Mouse (Mus musculus): ENCODE measurements around the gene Sbno1. TPM values are rescaled to one million over a fixed set of nuclear protein-coding genes. Genes with fewer than 3 reads are reported as not detected.

The Sbno1 gene
- total RNA-seq, 1 experiment from 2014 or later, result 219 TPM

DNA sequence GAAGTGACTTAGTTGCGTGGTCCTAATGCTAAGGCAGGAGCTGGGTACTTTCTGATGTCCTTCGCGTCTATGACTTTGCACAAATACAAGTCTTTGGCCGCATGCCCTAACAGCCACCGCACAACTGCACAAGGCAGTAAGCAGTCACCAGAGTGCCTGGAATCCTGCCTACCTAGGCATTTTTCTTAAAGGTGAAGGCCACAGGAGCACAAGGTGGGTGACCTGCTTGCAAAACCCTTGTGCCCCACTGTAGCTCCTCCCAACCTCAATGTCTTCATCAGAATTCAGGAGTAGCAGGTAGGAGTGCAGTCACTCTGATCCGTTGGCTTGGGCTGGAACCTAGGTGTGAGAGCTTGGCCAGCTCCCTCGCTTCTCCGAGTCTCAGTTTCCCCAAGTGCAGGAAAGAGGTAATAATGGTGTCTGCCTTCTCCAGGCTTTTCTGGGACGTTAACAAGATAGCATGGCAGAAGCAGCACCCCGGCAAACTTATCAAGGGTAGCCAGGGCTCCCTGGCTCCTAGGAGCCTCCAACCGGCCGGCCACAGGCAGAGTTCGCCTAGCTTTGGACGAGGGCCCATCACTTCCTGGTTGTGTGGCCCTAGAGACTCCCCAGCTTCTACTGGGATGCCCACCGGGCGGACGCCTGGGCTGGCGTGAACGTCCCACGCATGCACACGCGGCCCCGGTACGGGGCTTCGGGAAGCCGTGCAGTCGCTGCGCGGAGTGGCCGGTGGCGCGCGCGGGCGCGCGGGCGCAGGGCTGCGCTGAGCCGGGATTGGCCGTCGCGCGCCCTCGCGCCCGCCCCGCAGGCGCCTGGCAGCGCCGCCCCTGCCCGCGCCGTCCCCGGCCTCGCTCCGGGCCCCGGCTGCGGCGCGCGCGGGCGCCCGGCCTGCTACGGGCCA is 19.1 kb upstream of the Sbno1 start:
- ATAC-seq (replicated peaks; ENCODE audit: low read depth, poor library complexity, severe bottlenecking), result peak; percentile 34

- no peak for ATAC-seq (replicated peaks; ENCODE audit: low read depth, poor library complexity, severe bottlenecking)
Observed at GRCm38 (mm10) chr5:124444208-124444607, 18.4 kb upstream of the Sbno1 start.

GRCm38 (mm10) chr5:124442628-124443027 is 16.8 kb upstream of the Sbno1 start:
- ATAC-seq (replicated peaks; ENCODE audit: low read depth, poor library complexity, severe bottlenecking), result no peak

- peak; percentile 48 for ATAC-seq (replicated peaks; ENCODE audit: low read depth, poor library complexity, severe bottlenecking)
Observed at GRCm38 (mm10) chr5:124440094-124440701, 14.4 kb upstream of the Sbno1 start.

DNA sequence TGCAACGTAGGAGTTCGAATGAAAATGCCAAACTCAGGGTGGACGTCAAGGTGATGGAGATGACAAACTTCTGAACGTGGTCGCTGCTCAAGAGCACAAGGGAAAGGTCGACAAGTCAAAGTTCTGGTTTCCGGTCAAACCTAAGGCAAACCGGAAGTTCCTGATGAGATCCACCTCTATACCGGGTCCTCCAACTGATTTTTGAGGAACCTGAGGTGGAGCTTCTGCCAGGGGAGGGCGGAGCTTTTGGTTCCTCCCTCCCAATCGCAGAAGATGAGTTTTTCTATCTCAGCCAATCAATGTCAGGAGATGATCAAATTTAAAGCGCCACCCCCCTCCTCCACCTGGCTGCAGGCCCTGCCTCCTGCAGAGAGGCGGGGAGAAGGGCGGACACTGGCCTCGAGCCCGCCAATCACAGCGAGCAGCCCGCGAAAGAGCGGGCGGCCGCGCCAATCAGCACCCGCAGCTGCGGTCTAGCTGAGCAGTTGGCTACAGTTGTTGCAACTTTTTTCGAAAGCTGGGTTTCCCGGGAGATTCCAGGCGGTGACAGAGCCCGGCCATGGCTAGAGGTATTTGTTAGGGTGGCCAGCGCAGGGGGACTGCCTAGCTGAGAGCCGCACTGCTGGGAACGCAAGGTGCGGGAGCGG is 13.8 kb upstream of the Sbno1 start, which contains the start of gene Kmt5a:
Gene Kmt5a (plus strand): TSS at position 484 of the 647 bp plus-strand sequence.
- peak; percentile 90 for ATAC-seq (replicated peaks; ENCODE audit: low read depth, poor library complexity, severe bottlenecking)

DNA sequence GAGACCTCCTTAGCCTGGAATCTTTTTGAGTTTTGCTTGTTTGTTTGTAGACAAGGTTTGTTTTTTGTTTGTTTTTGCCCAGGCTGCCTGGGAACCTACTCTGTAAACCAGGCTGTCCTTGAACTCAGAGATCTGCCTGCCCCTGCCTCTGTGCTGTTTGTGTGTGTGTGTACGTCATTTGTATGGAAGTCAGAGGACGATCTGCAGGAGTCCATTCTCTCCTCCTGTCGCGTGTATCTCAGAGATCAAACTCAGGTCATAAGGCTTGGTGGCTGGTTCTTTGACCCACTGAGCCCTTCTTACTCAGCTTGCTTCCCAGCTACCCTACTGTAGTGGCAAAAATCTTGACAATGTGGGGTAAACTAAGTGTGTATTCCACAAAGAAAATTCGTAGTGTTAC is 12.9 kb upstream of the Sbno1 start:
- ATAC-seq (replicated peaks; ENCODE audit: low read depth, poor library complexity, severe bottlenecking), result no peak

DNA sequence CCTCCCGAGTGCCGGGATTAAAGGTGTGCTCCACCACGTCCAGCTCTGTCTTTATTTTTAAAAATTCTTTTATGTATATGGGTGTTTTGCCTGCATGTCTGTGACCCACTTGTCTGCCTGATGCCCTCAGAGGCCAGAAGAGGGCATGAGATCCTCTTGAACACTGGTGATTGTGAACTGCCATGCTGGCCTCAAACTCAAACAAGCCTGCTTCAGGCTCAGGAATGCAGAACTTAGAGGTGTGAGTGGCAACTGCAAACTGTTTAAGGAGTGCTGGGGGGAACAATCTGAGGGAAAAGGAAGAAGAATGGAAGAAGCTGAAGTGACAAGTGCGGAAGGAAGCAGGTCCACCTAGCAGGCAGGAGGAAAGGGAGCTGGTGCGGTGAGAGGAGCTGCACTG is 12.4 kb upstream of the Sbno1 start:
- peak; percentile 54 for ATAC-seq (replicated peaks; ENCODE audit: low read depth, poor library complexity, severe bottlenecking)

DNA sequence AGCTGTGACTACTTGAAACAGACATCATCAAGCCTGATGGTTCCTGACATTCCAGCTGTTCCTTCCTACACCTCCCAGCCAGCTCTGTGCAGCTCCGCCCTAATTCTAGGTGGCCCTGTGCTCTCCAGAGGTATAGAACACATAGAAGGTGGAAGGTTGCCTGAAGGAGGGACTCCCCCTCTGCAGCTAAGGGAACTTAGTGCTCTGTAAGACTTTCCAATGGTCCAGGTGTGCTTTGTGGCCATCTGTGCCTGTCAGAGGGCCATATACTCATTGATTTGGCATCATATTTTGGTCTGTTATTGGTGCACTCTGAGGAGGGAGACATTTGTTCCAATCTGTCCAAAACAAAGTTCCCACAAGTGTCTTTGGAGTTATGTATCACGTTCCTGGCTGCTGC is 7.2 kb upstream of the Sbno1 start:
- ATAC-seq (replicated peaks; ENCODE audit: low read depth, poor library complexity, severe bottlenecking), result no peak

DNA sequence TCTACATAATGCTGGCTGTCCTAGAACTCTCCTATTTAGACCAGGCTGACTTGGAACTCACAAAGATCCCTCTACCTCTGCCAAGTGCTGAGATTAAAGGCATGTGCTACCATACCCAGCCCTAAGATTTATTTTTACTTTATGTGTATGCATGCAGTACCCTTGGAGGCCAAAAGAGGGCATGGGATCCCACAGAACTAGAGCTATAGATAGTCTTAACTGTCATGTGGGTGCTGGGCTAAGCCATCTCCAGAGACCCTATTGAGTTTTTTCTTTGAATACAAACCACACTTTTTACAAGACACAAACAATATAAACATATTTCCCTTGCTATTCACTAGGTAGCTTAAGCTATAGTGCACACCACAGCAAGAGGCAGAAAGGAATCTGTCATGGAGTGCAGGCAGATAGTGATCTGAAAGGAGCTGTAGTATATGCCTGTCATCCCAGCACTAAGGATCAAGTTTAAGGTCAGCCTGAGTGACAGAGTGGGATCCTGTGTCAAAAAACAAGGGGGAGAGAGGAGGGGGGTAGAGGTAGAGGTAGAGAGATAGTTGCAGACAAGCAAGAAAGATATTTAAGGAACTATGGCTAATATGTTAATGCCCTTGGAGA is 6.7 kb upstream of the Sbno1 start:
- ATAC-seq (replicated peaks; ENCODE audit: low read depth, poor library complexity, severe bottlenecking), result peak; percentile 98

- ATAC-seq (replicated peaks; ENCODE audit: low read depth, poor library complexity, severe bottlenecking), result no peak
Observed at GRCm38 (mm10) chr5:124426475-124427071, 772 bp upstream of the Sbno1 start.

- ATAC-seq (replicated peaks; ENCODE audit: low read depth, poor library complexity, severe bottlenecking), result peak; percentile 13; the same call in 1 of the 2 replicates
Observed at GRCm38 (mm10) chr5:124424723-124425411, 934 bp downstream of the Sbno1 start.

- ATAC-seq (replicated peaks; ENCODE audit: low read depth, poor library complexity, severe bottlenecking), result peak; percentile 40
Observed at GRCm38 (mm10) chr5:124424200-124424722, 1.5 kb downstream of the Sbno1 start.

DNA sequence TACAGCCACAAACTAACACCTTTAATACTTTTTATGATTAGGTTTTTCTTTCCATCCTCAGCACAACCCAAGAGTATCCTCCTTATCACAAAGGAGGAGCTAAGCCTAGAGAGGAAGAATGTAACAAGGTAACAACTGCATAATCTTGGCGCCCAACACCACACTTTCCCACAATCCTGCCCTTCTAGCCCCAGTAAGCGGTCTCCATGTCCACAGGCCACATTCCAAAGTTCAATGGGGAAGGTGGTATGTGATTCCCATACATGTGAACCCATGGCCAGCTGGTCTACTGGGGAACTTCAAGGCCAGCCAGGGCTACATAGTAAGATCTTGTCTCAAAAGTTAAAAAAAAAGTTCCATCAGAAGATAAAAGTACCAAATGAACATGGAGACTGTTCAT is 4.0 kb downstream of the Sbno1 start:
- no peak for ATAC-seq (replicated peaks; ENCODE audit: low read depth, poor library complexity, severe bottlenecking)

DNA sequence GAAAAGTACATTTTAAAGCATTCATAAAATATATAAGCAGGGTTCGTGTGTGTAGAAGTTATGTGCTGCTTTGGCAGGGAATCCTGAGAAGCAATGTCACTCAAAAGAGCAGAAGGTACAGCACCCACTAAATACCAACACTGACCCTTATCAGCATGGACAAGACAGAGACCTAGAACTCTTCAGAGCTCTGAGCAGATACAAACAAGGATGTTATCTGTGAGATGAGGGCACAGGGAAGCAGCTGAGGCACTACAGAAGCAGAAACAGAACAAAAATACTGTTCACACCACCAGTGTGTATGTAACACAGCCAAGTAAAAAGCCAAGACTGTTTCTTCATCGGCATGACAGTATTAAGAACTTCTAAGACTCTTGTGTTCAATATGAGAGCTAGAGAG is 6.9 kb downstream of the Sbno1 start:
- no peak for ATAC-seq (replicated peaks; ENCODE audit: low read depth, poor library complexity, severe bottlenecking)

DNA sequence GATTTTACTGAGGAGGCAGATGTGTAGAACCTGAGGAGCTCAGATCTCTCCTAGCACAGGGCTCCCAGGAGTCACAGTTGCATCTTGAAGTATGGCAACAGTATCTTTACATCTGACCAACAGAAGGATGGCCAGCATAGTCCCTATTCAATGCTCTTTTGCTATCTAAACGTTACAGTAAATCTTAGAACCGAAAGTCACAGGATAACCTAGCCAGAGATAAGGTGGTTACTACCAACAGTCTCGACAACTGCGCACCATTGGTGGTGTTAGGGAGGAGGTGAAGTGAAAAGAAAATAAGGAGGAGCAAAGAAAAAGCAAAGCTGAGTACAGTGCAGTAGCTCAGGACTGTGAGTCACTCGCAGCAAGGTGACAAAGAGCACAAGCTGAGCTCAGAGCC is 13.6 kb downstream of the Sbno1 start:
- ATAC-seq (replicated peaks; ENCODE audit: low read depth, poor library complexity, severe bottlenecking), result no peak

- no peak for ATAC-seq (replicated peaks; ENCODE audit: low read depth, poor library complexity, severe bottlenecking)
Observed at GRCm38 (mm10) chr5:124410808-124411207, 15.0 kb downstream of the Sbno1 start.

DNA sequence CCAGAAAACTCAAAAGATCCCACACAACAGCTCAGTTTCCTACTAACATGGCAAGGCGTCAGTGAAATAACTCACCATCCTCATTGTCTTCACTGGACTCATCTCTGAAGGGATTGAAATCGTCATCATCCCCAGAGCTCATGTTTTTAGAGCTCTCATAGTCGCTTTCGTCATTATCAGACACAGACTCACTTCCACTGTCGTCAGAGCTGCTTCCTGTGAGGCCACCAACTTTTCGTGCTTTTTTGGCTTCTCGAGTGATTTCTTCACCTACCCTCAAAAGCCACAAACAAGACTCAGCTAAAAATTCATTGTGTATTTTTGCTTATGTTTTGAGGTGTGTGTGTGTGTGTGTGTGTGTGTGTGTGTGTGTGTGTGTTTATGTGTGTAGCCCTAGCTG is 32.1 kb downstream of the Sbno1 start:
- ATAC-seq (replicated peaks; ENCODE audit: low read depth, poor library complexity, severe bottlenecking), result peak; percentile 58

DNA sequence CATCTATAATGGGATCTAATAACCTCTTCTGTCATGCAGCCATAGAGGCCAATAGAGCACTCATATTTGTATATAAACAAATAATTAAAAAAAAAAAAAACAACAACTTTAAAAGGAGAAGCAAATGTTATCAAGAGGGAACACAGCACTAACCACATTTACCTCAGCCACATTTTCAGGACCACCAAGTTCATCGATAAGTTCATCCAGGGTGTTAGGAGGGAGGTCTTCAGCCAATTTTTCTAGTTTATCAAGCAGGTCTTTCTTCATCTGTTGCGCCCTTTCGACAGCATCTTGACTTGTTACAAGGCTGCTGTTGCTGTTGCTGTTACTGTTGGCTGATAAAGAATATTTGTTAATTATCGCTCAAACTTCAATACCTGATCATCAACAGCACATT is 33.4 kb downstream of the Sbno1 start:
- no peak for ATAC-seq (replicated peaks; ENCODE audit: low read depth, poor library complexity, severe bottlenecking)

DNA sequence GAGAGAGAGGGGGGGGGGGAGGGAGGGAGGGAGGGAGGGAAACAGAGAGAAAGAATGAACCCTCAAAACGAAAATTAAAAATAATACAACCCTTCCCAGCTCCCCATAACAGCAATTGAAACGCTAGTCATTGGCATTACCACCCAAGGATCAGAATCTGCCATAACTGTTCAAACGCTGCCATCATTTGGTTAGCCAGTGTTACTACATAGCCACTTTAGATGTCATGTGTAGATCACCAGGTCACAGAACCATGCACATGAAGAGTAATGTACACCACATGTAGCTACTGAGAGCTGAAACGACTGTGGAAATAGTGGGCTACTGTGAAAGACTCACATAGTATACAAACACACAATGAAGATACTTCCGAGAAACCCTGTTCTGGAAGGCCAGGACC is 37.9 kb downstream of the Sbno1 start:
- peak; percentile 71 for ATAC-seq (replicated peaks; ENCODE audit: low read depth, poor library complexity, severe bottlenecking)

All from common myeloid progenitor, adult 5-6 weeks (primary cell).